Mouse (Mus musculus) hindbrain, embryonic 12.5 days (tissue): Measurements from ENCODE around the gene Zfp84. TPM values are rescaled to one million over a fixed set of nuclear protein-coding genes. Genes with fewer than 3 reads are reported as not detected.
A peak's percentile ranks its signal among the peaks of the same experiment; 100 is the strongest.
"Not testable (repeated sequence)": the region's sequence is repeated elsewhere in the genome, so short reads cannot be mapped to it uniquely, and the experiment has no call there.

Source experiments
- ATAC-seq: fragments of 200-750 bp; cut with Nextera tagmentation; 2 replicates; pipeline ENCODE4 v1.8.0; 2017; ENCODE audit warnings: moderate TSS enrichment; ENCODE audit not compliant: low FRiP score
- H3K27ac ChIP-seq: fragments of 300-500 bp; sonication (generic); 2 replicates; pipeline ENCODE4 v1.5.1; 2016; ENCODE audit warnings: mild to moderate bottlenecking
- H3K27me3 ChIP-seq: fragments of 300-500 bp; sonication (generic); 2 replicates; pipeline ENCODE4 v1.6.1; 2016; ENCODE audit warnings: mild to moderate bottlenecking
- H3K36me3 ChIP-seq: fragments of 300-500 bp; sonication (generic); 2 replicates; pipeline ENCODE4 v1.6.1; 2016; ENCODE audit warnings: mild to moderate bottlenecking
- H3K4me1 ChIP-seq: fragments of 300-500 bp; sonication (generic); 2 replicates; pipeline ENCODE4 v1.6.1; 2016
- H3K4me2 ChIP-seq: fragments of 300-500 bp; sonication (generic); replicated peaks from 2 replicates; pipeline ENCODE4 v1.6.1; 2016; ENCODE audit warnings: mild to moderate bottlenecking
- H3K4me3 ChIP-seq: fragments of 300-500 bp; sonication (generic); 2 replicates; pipeline ENCODE4 v1.5.1; 2016; ENCODE audit warnings: mild to moderate bottlenecking
- H3K9ac ChIP-seq: fragments of 300-500 bp; sonication (generic); 2 replicates; pipeline ENCODE4 v1.6.1; 2016; ENCODE audit warnings: mild to moderate bottlenecking, moderate library complexity
- H3K9me3 ChIP-seq: fragments of 300-500 bp; sonication (generic); replicated peaks from 2 replicates; pipeline ENCODE4 v1.6.1; 2016; ENCODE audit warnings: mild to moderate bottlenecking
- WGBS: fragments of 180-500 bp; shearing (Covaris S2); methylation state at CpG from one replicate; pipeline ENCODE4 v1.1.7; 2016; 5-methylcytosine and 5-hydroxymethylcytosine counted together
- polyA plus RNA-seq: library from polyadenylated mRNA; unstranded; fragments of >200 nt; fragmentation: Nextera tagmentation; extraction: Ambion mirVana; gene quantifications from 2 replicates; pipeline ENCODE4 v1.2.1, GENCODE M21; 2016

Gene Zfp84
- polyA plus RNA-seq: 17.9 and 19.6 TPM in 2 replicates

DNA sequence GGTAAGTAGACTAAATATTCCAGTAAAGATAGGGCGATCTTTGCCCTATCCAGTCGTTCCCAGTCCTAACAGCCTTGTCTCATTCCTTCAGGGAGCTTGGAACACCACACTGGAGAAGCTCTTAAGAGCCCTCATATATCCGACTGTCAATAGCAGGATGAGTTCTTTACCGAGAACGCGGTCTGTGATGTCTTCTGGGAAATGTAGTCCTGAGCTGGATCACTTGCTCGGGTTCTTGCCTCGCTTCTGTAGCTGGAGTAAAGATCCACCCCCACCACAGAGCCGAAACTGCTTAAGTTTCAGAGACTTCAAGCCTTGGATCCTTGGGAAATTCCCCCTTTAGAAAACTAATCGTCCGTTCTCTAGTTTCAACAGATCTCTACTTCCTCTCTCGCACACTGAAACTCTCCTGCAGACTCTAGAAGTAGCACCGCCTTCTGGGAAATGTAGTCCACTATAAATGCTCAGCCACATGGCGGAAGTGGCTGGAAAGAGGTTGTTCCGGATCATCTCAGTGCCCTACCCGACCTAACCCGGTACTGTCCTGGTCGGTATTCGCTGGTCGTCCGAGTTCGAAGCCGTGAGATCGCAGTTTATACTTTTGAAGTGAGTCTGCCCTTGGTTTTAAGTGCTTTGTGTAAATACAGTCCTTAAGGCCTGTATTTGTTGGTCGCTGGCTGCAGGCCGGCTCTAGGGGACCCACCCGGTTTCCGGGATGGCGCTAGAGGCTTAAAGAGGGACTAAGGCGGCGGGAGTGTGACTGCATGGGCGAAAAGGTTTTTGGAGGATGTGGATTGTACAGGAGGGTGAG is at the start of gene Zfp84:
Zfp84 (plus strand) TSS at position 463 of the 811 bp plus-strand sequence.
- Histone ChIP-seq H3K4me3 (peak within 1 kb of the TSS; percentile 76), H3K4me2 (peak within 1 kb of the TSS; percentile 63), H3K36me3 (peaks cover 11% of the 10 kb centered on the region; the same call in 1 of the 2 replicates), H3K9ac (peak within 1 kb of the TSS; percentile 77), H3K4me1 (peaks cover 14% of the 10 kb centered on the region), H3K9me3 (no peaks in the 10 kb centered on the region), H3K27ac (peak within 1 kb of the TSS; percentile 76), H3K27me3 (no peaks in the 10 kb centered on the region)
- under 1% methylated on average over 32 of the region's 32 CpGs for WGBS
- ATAC-seq: peak; percentile 96

DNA sequence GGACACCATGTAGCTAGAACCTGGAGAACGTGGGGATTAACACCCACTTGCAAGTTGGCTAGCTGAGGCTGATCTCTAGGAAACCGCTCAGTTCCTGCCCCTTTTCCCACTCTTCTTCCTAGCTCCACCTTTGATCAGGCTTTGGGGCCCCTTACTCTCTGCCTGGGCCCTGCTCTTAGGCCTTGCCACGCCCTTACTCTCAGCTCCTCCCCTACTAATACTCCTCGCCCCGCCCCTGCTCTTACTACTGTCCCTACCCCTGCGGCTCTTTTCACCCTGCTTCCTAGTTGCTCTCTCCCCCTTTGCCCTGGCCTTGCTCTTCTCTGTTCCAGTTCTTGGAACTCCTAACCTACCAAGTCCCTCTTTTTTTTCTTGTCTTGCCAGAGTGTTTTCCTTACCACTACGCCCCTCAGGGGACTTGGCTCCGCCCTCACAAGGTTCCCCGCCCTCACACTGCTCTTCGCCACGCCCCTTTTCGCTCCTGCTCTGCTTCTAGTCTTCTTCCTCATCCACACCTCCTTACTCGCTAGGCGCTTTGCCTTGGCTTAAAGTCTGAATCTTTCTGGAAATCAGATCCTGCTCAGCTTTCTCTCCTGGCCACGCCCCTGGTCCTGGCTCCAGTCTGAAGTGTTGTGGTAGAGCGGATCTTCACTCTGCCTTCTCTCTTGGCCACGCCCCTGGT is 42.8 kb upstream of the Zfp84 start:
- H3K4me1 ChIP-seq, H3K9me3 ChIP-seq, H3K27ac ChIP-seq, H3K36me3 ChIP-seq, H3K4me2 ChIP-seq, H3K27me3 ChIP-seq, ATAC-seq, H3K4me3 ChIP-seq, H3K9ac ChIP-seq: not testable (repeated sequence)
- 32% methylated on average over 17 of the region's 17 CpGs for WGBS

DNA sequence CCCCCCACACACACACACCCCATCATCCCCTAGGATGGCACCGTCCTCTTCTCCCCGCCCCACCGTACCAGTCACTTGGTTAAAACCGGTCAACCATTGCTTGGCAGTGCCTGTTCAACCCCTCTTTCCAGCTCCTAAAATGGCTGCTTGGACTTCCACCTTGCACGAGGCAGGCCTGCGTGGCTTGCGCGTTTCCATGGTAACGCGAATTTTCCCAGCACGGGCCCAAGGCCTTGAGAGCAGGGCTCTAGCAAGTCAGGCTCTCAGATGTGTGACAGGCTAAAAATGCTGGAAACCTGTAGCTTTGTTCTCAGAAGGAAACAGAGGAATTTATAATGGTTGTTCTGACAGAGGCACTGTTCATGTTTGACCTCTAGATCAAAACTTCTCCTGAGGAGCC is 41.5 kb upstream of the Zfp84 start, which contains the start of gene Catsperg2:
Catsperg2 (minus strand) TSS at position 173 of the 400 bp plus-strand sequence.
- H3K27ac ChIP-seq, H3K4me3 ChIP-seq, H3K4me1 ChIP-seq, H3K9ac ChIP-seq, H3K36me3 ChIP-seq, H3K4me2 ChIP-seq, ATAC-seq, H3K9me3 ChIP-seq, H3K27me3 ChIP-seq: not testable (repeated sequence)
- 56% methylated on average over 11 of the region's 11 CpGs for WGBS

DNA sequence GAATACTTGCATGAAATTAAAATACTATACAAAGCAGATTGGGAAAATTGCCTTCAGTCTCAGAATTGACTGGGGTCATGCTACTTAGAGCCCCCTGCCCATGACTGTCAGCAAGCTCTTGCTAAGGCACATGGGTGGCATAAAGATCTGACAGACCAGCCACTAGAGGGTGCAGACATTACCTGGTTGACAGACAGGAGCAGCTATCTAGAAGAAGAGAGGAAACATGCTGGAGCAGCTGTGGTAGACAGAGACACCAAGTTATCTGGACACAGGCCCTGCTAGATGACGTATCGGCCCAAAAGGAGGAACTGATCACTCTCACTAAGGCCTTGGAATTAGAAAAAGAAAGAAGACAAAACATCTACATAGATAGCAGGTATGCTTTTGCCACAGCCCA is 40.3 kb upstream of the Zfp84 start:
- Histone ChIP-seq H3K4me1 (no peaks in the 10 kb centered on the region), H3K27ac (no peak overlapping the region), H3K4me3 (no peak overlapping the region), H3K4me2 (no peak overlapping the region), H3K9me3 (peaks cover 18% of the 10 kb centered on the region), H3K36me3 (no peaks in the 10 kb centered on the region), H3K9ac (no peak overlapping the region), H3K27me3 (no peaks in the 10 kb centered on the region)
- no peak for ATAC-seq
- WGBS: 86% methylated on average over 2 of the region's 2 CpGs

DNA sequence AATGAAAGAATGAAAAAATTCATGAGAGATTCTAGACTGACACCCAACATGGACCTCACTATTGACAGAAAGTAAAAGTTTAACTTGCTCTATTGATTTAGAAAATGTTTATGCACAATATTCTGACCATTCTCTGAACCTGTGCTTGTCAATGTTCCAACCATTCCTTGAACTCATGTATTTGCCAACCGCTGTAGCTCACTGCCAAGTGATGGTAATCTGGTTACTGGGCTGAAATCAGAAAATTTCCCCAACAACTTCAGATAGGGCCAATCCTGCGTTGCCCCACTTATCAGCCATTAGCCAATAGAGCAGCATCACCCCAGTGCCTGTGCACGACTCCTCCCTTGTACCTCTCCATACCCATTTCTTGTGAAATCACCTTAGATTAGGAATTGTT is 26.1 kb upstream of the Zfp84 start:
- H3K27me3 ChIP-seq: no peaks in the 10 kb centered on the region
- H3K4me2 ChIP-seq: no peak overlapping the region
- WGBS: 87% methylated on average over 3 of the region's 3 CpGs
- H3K4me1 ChIP-seq: no peaks in the 10 kb centered on the region
- H3K27ac ChIP-seq: no peak overlapping the region
- no peak overlapping the region for H3K9ac ChIP-seq
- no peak for ATAC-seq
- H3K9me3 ChIP-seq: no peaks in the 10 kb centered on the region
- no peaks in the 10 kb centered on the region for H3K36me3 ChIP-seq
- no peak overlapping the region for H3K4me3 ChIP-seq

DNA sequence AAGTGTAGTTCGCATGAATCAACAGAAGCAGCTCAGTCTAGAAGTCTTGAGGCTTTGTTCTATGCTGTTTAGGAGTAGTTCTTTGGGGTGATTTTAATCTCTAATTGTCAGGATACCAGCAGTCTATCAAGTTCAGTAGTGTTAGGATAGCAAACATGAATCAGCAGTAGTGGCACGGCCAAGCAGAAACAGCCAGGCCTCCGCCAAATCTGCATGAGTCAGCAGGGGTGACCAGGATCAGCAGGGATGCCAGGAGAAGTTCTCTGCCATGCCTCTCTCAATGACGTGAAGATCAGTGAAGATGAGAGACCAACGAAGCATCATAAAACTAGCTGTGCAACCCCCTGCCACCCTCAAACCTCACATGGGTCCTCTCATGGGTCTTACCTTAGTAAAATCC is 7.9 kb upstream of the Zfp84 start:
- H3K27ac ChIP-seq: no peak overlapping the region
- H3K4me1 ChIP-seq: no peaks in the 10 kb centered on the region
- no peak overlapping the region for H3K4me3 ChIP-seq
- H3K36me3 ChIP-seq: no peaks in the 10 kb centered on the region
- 93% methylated on average over 5 of the region's 5 CpGs for WGBS
- H3K4me2 ChIP-seq: no peak overlapping the region
- no peaks in the 10 kb centered on the region for H3K27me3 ChIP-seq
- no peaks in the 10 kb centered on the region for H3K9me3 ChIP-seq
- no peak overlapping the region for H3K9ac ChIP-seq
- no peak for ATAC-seq

DNA sequence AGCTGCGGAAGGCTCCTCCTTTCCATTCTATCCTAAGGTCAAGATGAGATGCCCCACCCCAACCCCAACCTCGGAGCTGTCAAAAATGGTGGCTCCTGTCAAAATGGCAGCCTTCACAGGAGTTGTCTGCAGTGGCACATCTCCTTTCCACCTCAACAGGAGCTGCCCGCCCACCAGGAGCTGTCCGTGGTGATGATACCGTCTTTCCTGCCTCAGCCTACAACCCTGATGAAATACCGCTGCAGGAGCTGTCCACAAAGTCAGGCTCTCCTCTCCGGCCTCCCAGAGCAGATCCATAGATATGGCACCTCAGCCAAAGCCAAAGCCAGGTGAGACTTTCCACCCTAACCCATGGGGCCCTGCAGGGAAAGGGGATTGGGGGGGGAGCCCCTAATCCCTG is 3.6 kb upstream of the Zfp84 start:
- H3K4me1 ChIP-seq: peaks cover 14% of the 10 kb centered on the region
- H3K27ac ChIP-seq: no peak overlapping the region
- ATAC-seq: no peak
- no peaks in the 10 kb centered on the region for H3K27me3 ChIP-seq
- WGBS: 81% methylated on average over 7 of the region's 7 CpGs
- H3K4me2 ChIP-seq: no peak overlapping the region
- H3K9me3 ChIP-seq: no peaks in the 10 kb centered on the region
- H3K36me3 ChIP-seq: no peaks in the 10 kb centered on the region
- H3K4me3 ChIP-seq: no peak overlapping the region
- no peak overlapping the region for H3K9ac ChIP-seq

DNA sequence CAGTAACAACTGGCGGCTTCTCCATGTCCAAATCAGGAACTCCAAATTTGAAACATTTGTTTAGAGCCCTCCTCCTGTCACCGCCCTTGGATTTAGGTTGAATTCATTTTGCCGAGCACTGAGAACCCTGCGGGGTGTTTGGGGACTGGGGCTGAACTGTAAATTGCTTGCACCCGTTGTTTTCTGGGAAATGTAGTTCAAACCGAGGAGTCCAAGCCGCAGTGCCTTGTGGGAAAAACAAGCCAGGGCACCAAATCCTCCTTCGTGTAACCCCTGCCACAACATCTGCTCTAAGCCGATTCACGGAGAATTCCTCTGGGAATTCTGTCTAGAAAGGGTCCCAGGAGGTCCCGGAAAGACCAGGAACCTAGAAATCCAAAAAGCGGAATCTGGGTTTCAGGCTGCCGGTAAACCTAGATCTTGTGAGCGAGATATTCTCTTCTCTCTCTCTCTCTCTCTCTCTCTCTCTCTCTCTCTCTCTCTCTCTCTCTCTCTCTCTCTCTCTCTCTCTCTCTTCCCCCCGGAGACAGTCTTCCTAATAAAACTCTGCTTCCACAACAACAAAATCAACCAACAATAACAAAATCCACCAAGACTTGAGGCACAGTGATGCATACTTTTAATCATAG is 1.2 kb upstream of the Zfp84 start:
- no peaks in the 10 kb centered on the region for H3K27me3 ChIP-seq
- H3K4me1 ChIP-seq: peaks cover 14% of the 10 kb centered on the region
- 2% methylated on average over 14 of the region's 15 CpGs for WGBS
- no peaks in the 10 kb centered on the region for H3K9me3 ChIP-seq
- H3K4me3 ChIP-seq: peak overlapping the region; percentile 76
- peak; percentile 43 for ATAC-seq
- H3K9ac ChIP-seq: peak overlapping the region; percentile 59
- peaks cover 4% of the 10 kb centered on the region; the same call in 1 of the 2 replicates for H3K36me3 ChIP-seq
- peak overlapping the region; percentile 57; the same call in 1 of the 2 replicates for H3K27ac ChIP-seq
- H3K4me2 ChIP-seq: peak overlapping the region; percentile 63

DNA sequence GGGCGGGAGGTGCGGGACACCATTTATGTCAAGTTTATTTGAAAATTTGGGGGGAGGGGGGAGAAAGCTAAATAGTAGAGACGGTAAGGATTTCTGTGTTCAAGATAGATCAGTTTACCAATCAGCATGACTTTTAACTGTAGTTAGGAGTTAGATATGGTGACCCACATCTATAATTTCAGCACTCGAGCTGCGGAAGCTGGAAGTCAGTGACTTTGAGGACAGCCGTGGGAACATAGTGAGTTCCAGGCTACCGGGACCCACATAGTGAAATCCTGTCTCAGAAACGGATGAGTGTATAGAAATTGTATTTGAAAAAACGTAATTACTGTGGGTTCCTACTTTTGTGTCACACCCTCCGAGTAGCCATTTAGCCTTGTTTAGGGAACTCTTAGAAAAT is 628 bp downstream of the Zfp84 start:
- peaks cover 14% of the 10 kb centered on the region for H3K4me1 ChIP-seq
- H3K4me3 ChIP-seq: peak overlapping the region; percentile 76
- WGBS: 8% methylated on average over 10 of the region's 10 CpGs
- peaks cover 18% of the 10 kb centered on the region for H3K36me3 ChIP-seq
- H3K27ac ChIP-seq: peak overlapping the region; percentile 76
- peak overlapping the region; percentile 63 for H3K4me2 ChIP-seq
- H3K9ac ChIP-seq: peak overlapping the region; percentile 77
- H3K27me3 ChIP-seq: no peaks in the 10 kb centered on the region
- H3K9me3 ChIP-seq: no peaks in the 10 kb centered on the region
- ATAC-seq: no peak

DNA sequence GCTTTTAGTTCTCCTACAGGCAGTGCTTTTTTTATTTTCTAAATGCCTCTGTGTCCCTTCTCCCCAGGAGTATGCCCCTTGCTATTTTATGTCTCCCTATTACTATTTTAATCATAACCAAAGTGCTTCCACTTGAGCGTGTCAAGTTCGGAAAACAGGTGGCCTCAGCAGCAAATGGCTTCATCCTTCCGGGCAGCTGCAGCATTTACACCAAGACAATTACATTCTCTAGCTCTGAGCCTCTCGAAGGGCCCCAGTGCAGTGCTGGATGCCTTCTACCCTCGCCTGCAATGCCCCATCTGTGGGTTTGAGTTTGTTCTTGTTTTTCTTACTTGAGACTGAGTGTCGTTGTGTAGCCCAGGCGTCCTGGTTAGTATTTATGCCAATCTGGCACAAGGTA is 5.2 kb downstream of the Zfp84 start:
- H3K4me2 ChIP-seq: no peak overlapping the region
- H3K4me1 ChIP-seq: peaks cover 8% of the 10 kb centered on the region
- H3K9ac ChIP-seq: no peak overlapping the region
- no peaks in the 10 kb centered on the region for H3K9me3 ChIP-seq
- no peaks in the 10 kb centered on the region for H3K27me3 ChIP-seq
- H3K4me3 ChIP-seq: no peak overlapping the region
- no peak overlapping the region for H3K27ac ChIP-seq
- H3K36me3 ChIP-seq: peaks cover 61% of the 10 kb centered on the region
- WGBS: 91% methylated on average over 7 of the region's 7 CpGs
- no peak for ATAC-seq

DNA sequence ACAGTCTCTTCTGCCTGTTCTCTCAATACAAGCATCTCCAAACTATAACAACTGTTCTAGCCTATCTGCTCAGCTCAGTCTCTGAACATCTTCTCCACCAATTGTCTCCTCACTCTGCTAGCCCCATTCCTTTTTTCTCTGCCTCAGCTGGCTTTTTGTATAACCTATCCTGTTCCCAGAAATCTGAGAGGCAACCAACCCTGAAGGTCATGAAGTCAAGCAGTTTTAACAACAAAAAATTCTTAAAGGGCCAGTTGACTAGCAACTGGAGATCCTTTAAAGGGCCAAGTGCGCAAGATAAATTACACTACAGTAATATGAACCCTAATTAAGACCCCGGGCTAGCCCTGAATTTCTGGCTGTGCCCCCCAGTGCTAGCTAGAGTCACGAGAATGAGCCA is 6.0 kb downstream of the Zfp84 start:
- H3K27ac ChIP-seq: no peak overlapping the region
- 86% methylated on average over 3 of the region's 3 CpGs for WGBS
- no peaks in the 10 kb centered on the region for H3K27me3 ChIP-seq
- H3K4me3 ChIP-seq: no peak overlapping the region
- peaks cover 3% of the 10 kb centered on the region for H3K4me1 ChIP-seq
- no peak for ATAC-seq
- no peaks in the 10 kb centered on the region for H3K9me3 ChIP-seq
- H3K4me2 ChIP-seq: no peak overlapping the region
- peaks cover 70% of the 10 kb centered on the region for H3K36me3 ChIP-seq
- no peak overlapping the region for H3K9ac ChIP-seq

DNA sequence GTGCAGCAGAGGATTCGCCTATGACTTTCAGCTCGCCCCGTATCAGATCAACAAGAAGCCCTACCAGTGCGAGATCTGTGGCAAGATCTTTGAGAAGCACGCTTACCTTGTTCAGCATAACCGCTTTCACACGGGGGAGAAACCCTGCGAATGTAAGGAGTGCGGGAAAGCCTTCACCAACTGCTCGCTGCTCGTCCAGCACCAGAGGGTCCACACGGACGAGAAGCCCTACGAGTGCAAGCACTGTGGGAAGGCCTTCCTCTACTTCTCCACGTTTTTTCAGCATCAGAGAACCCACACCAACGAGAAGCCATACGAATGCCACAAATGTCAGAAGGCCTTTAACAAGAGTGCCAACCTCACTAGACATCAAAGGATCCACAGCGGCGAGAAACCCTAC is 8.2 kb downstream of the Zfp84 start:
- ATAC-seq: no peak
- H3K9me3 ChIP-seq: no peaks in the 10 kb centered on the region
- 96% methylated on average over 19 of the region's 19 CpGs for WGBS
- no peak overlapping the region for H3K27ac ChIP-seq
- no peaks in the 10 kb centered on the region for H3K4me1 ChIP-seq
- H3K4me3 ChIP-seq: no peak overlapping the region
- peaks cover 72% of the 10 kb centered on the region for H3K36me3 ChIP-seq
- H3K27me3 ChIP-seq: no peaks in the 10 kb centered on the region
- no peak overlapping the region for H3K4me2 ChIP-seq
- H3K9ac ChIP-seq: no peak overlapping the region
